Mouse (Mus musculus) megakaryocyte, adult 5-6 weeks (primary cell): ENCODE measurements around the gene Pkd1l3. TPM values are rescaled to one million over a fixed set of nuclear protein-coding genes. Genes with fewer than 3 reads are reported as not detected.
A peak's percentile ranks its signal among the peaks of the same experiment; 100 is the strongest.

Experiments used
- ATAC-seq: 2 replicates; pipeline ENCODE4 v1.8.0; 2016; ENCODE audit warnings: mild to moderate bottlenecking, inconsistent platforms; ENCODE audit not compliant: poor library complexity, severe bottlenecking
- total RNA-seq, 2 experiments: library from RNA; stranded (forward) in 1 of 2; stranded (reverse) in 1 of 2; fragments of 153-499, 151-499 nt in 1 of 2; fragments of 221-1000, 200-1000 nt in 1 of 2; gene quantifications; 2 replicates each; pipeline versions ENCODE4 v1.2.3 to v1.2.4; 2015 to 2017

The Pkd1l3 gene
- total RNA-seq (2015) (0.57 TPM in 1 of 2 replicates, not detected in the other), total RNA-seq (2017) (not detected in 2 replicates)

DNA sequence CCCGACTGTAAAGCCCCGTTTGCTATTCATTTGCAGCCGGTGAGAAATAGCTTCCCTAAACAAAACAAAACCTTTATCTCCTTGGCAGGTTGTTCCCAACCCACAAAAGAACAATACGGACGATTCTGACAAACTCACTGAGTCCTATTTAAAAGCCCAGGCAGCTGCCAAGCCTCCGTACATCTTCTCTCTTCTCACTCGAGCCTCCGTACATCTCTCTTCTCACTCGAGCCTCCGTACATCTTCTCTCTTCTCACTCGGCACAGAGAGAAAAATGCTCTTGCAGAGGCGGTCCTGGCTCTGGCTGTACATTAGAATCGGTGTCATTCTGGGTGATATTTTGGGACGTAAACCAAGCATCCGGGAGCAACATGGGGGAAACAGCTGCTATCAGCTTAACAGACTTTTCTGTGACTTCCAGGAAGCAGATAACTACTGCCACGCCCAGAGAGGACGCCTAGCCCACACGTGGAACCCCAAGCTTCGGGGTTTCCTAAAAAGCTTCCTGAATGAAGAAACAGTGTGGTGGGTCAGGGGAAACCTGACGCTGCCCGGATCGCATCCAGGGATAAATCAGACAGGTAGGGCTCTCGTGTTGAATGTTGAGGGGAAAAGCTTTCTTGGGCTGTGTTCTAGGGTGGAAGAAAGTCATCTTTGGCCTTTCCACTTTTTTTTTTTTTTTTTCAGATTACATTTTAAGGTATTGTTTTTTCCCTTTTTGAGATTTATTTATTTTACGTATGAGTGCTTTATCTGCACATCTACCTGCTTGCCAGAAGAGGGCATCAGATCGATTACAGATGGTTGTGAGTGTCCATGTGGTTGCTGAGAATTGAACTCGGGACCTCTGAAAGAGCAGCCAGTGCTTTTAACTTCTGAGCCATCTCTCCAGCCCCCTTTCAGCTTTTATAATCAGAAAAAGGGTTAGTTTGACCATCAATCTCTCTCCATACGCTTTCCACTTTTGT lies at the start of gene Pkd1l3:
Gene Pkd1l3, plus strand, starts transcription at position 275 of the 968 bp plus-strand sequence.
- ATAC-seq, result peak; percentile 90

DNA sequence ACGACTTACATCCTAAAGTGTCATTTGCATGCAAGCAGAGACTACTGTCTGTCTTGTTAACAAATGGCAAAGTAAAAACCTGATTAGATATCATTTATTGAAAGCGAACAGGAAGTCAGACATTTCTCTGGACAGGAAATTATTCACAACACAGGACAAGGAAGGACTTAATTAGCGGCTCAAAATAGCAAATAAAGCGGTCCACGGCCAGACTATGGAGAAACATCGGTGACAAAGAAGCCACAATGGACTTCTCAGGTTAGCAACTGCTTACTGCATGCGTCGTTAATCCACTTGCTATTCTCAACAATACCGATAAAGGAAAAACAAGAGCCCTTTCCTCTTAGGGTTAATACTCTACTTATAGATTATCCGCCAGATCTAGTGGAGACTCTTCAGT lies 49.6 kb upstream of the Pkd1l3 start:
- no peak for ATAC-seq

DNA sequence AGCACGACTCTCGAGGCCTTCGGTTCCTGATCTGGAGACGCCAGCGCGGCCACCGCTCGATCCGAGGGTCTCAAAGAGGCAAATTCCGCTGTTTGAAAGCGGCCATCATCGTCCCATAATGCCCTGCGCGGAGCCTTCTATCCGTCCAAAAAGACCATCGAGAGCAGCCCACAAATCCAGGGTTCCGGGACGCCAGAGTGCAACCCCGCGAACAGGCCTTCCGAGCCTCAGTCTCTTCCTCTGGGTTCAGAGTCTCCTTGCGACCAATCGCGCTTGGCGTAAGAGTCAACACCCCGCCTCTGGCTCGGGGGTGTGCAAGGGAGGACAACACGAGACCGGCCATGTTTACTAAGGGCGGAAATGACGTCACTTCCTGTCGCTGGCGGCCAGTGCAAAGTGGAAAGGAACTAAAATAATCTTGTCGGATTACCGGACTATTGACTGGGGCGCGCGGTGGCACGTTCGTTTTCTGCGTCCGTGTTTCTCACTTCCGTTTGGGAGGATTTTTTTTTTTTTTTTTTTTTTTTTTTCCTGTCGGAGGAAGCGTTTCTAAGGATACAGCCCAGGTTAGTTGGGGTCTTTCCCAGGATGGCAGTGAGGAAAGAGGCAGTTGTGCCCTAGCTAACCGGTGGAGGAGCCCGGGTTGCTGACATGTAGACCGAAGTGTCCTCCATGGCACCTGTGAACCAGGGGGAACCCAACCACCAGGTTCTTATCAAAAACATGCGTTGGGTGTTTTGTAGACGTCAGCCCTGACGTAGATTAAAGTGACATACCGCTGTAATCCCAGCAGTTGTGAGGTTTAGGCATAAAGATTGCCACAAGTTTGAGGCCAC lies 48.6 kb upstream of the Pkd1l3 start, which contains the start of the genes Dhx38 and Txnl4b:
Gene Dhx38, minus strand, starts transcription at position 364 of the 836 bp plus-strand sequence.
Gene Txnl4b, plus strand, starts transcription at position 395 of the 836 bp plus-strand sequence.
- ATAC-seq, result peak; percentile 90

DNA sequence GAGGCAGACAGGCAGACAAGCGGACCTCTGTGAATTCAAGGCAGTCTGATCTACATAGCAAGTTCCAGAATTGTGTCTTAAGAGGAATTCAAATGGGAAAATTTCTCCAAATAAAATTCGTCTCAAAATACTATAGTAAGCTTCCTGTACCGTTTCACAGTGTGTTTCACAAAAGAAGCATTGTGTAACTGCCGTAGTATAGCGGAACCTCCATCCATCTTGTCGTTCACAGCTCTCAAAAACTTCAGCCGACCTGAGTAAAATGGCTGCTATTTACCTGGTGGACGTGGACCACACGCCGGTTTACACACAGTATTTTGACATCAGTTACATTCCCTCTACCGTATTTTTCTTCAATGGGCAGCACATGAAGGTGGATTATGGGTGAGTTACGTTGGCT lies 43.2 kb upstream of the Pkd1l3 start:
- ATAC-seq, result peak; percentile 67

- ATAC-seq, result no peak
These were observed 38.0 kb upstream of the Pkd1l3 start for GRCm38 (mm10) chr8:109576311-109576710.

DNA sequence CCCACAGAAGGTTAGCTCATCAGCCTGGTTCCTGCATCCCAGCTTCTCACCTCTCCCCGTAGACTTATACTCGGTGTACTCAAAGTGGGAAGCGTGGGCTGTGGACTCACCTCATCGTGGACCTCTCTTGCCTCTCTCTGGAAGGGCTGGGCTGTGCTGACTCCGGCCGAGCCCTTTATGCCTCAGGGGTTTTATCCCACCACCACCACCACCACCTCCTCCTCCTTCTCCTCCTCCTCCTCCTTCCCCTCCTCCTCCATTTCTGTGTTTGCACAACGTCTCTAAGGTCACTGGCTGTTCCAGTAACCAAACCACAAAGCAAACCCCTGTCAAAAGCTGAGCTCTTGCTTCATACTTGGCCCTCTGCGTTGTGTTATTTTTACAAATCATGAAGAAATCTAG lies 35.4 kb upstream of the Pkd1l3 start, which contains the start of gene Hp:
Gene Hp, minus strand, starts transcription at position 273 of the 402 bp plus-strand sequence.
- peak; percentile 81 for ATAC-seq

- no peak for ATAC-seq
These were observed 30.0 kb upstream of the Pkd1l3 start for GRCm38 (mm10) chr8:109584293-109584692.

- no peak for ATAC-seq
These were observed 29.5 kb upstream of the Pkd1l3 start for GRCm38 (mm10) chr8:109584830-109585229.

GRCm38 (mm10) chr8:109585652-109586051 lies 28.7 kb upstream of the Pkd1l3 start:
- ATAC-seq, result peak; percentile 97

DNA sequence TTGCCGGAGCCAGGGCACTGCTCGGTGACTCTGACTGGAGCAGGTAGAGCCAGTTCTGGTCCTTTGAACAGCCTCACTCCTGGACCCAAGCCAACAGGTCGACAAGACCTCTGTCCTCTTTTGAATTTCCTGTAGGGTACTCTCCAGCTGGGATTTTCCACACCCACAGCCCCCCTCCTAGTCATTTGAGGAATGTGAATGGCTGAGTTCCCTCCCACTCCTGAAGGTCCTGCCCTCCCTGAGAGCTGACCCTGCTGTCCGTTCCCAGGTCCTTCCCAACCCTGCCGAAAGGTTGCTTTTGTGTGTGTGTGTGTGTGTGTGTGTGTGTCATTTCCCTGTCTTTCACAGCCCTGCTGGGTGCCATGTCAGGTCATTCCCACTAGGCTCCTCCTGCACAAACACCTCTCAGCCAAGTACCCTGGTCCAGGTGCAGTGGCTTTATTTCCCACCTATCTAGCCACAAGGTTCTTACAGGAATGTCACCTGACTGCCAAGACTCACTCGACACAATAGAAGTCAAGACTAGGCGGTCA lies 27.3 kb upstream of the Pkd1l3 start:
- ATAC-seq, result no peak

GRCm38 (mm10) chr8:109590901-109591300 lies 23.4 kb upstream of the Pkd1l3 start:
- no peak for ATAC-seq

DNA sequence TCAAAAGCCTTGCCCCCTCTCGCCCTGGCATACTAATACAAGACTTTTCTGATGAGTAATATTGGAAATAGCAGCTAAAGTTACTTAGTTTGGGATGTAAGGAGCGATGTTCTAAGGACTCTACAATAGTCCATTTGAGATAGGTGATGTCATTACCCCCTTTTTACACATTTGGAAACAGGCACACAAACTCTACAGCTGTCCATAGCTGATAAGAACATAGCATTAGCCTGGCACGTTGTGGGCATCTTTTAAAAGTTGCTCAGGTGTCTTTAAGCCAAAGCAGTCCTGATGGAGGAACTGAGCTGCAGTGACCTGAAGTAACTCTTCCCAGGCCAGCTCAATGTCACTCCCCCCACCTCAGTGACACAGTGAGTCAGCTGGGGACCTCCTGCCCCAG lies 22.9 kb upstream of the Pkd1l3 start:
- no peak for ATAC-seq

GRCm38 (mm10) chr8:109592164-109592563 lies 22.2 kb upstream of the Pkd1l3 start:
- no peak for ATAC-seq

DNA sequence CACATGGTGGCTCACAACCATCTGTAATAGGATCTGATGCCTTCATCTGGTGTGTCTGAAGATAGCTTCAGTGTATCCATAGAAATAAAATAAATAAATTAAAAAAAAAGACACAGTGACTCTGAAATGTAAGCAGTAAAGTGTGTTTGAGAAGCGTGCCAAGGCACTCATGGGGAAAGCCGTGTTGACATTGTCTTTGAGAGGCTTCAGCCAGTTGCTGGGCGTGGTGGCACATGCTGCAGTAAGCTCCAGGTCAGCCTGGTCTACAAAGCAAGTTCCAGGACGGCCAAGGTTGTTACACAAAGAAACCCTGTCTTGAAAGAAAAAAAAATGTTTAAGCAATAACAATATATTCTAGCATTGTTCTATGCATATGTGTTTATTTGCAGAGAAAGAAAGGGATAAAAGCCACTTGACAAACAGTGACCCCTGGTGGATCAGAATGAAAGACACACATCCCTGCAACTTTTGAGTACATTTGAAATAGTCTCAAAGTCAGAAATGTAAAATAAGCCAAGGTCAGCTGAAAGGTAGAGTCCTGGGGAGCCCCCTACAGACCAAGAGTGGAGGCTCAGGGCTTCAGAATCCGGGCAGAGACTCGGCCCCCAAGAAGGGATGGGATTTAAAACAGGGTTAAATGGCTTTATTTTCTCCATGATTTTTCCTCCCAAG lies 21.1 kb upstream of the Pkd1l3 start:
- peak; percentile 81 for ATAC-seq

DNA sequence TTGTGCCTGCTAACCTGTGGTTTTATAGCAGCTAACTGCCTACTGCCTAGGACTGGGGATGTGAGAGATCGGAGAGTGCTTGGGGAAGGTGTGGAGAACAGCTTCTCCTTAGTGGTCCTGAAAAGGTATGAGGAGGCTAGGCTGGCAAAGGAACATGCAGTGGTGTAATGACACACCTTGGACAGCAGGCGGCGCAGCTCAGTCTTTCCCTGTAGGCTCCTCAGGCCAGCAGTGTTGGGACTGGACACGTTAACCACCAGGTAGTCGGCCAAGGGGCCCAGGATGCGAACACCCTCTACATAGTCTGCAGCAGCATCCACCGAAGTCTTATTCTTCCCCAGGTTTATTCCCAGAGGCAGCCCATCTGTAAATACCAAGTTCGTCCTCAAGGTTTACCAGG lies 18.5 kb upstream of the Pkd1l3 start:
- ATAC-seq, result peak; percentile 87

GRCm38 (mm10) chr8:109606725-109607124 lies 7.6 kb upstream of the Pkd1l3 start:
- no peak for ATAC-seq

- no peak; the same call in 1 of the 2 replicates for ATAC-seq
These were observed 6.7 kb upstream of the Pkd1l3 start for GRCm38 (mm10) chr8:109607650-109608049.

GRCm38 (mm10) chr8:109608271-109609152 lies 5.8 kb upstream of the Pkd1l3 start, which contains the start of gene Dhodh:
Dhodh (minus strand) TSS chr8:109608673.
- ATAC-seq, result peak; percentile 97

GRCm38 (mm10) chr8:109609153-109609502 lies 5.2 kb upstream of the Pkd1l3 start:
- no peak for ATAC-seq
